Mouse (Mus musculus) intestine, postnatal 0 days (tissue): ENCODE measurements around the gene Eef1akmt4. TPM values are rescaled to one million over a fixed set of nuclear protein-coding genes. Genes with fewer than 3 reads are reported as not detected.

Experiments used
- microRNA counts: library from miRNA; unstranded; fragments of <30 nt; microRNA quantifications from one replicate; lab custom pipeline; 2016
- microRNA-seq: library from miRNA; unstranded; fragments of <30 nt; microRNA quantifications from one replicate; pipeline ENCODE4, GENCODE M21; 2016
- polyA plus RNA-seq: library from polyadenylated mRNA; unstranded; fragments of >200 nt; fragmentation: Nextera tagmentation; extraction: Ambion mirVana; gene quantifications from 2 replicates; pipeline ENCODE4 v1.2.1, GENCODE M21; 2015

Gene Eef1akmt4
- polyA plus RNA-seq, 1 experiment from 2014 or later, result 17.8 TPM

MicroRNAs encoded within 50 kb of the gene (microRNA counts, 519-probe panel; counts per million panel counts)
- 3,349 counts per million, percentile 39 among the panel's probes with 10 or more counts for microRNA mmu-miR-1224 (lab: Ali Mortazavi, UCI)

Small RNA genes lying within 50 kb of the gene (microRNA-seq; reads per million reads assigned to microRNA genes)
- gene Mir1224, result 4.6 reads per million, percentile 11 among the genes with 10 or more reads in this experiment

Other genes starting within 250 kb of the Eef1akmt4 start
- gene Abcc5, start 185.2 kb upstream of the Eef1akmt4 start, polyA plus RNA-seq, result 11.5 and 13.7 TPM in 2 replicates
- 37.2 and 37.8 TPM in 2 replicates for gene Eif2b5, start 112.8 kb upstream of the Eef1akmt4 start, polyA plus RNA-seq
- 11.5 and 13.7 TPM in 2 replicates for gene Dvl3, start 94.6 kb upstream of the Eef1akmt4 start, polyA plus RNA-seq
- gene Ap2m1, start 76.1 kb upstream of the Eef1akmt4 start, polyA plus RNA-seq, result 411 and 423 TPM in 2 replicates
- gene Abcf3, start 63.0 kb upstream of the Eef1akmt4 start, polyA plus RNA-seq, result 47.0 and 64.3 TPM in 2 replicates
- gene Vwa5b2, start 22.1 kb upstream of the Eef1akmt4 start, polyA plus RNA-seq, result 1.7 and 2.0 TPM in 2 replicates
- 0.09 TPM in 1 of 2 replicates, not detected in the other for gene Gm49333, start within 50 bp of the Eef1akmt4 start, polyA plus RNA-seq
- 24.7 and 27.8 TPM in 2 replicates for gene Alg3, start 142 bp downstream of the Eef1akmt4 start, polyA plus RNA-seq
- gene Camk2n2, start 9.7 kb downstream of the Eef1akmt4 start, polyA plus RNA-seq, result 1.0 and 2.0 TPM in 2 replicates
- gene Ece2, start 18.2 kb downstream of the Eef1akmt4 start, polyA plus RNA-seq, result 0.17 and 0.22 TPM in 2 replicates
- 136 and 137 TPM in 2 replicates for gene Psmd2, start 40.1 kb downstream of the Eef1akmt4 start, polyA plus RNA-seq
- 97.8 and 106 TPM in 2 replicates for gene Eif4g1, start 56.7 kb downstream of the Eef1akmt4 start, polyA plus RNA-seq
- gene Fam131a, start 81.6 kb downstream of the Eef1akmt4 start, polyA plus RNA-seq, result 4.7 and 5.0 TPM in 2 replicates
- gene Polr2h, start 106.1 kb downstream of the Eef1akmt4 start, polyA plus RNA-seq, result 52.9 and 54.2 TPM in 2 replicates
- gene Clcn2, start 106.2 kb downstream of the Eef1akmt4 start, polyA plus RNA-seq, result 5.4 and 6.1 TPM in 2 replicates
- gene Chrd, start 121.5 kb downstream of the Eef1akmt4 start, polyA plus RNA-seq, result 2.3 TPM in 2 replicates
- 2.4 and 2.7 TPM in 2 replicates for gene Thpo, start 122.9 kb downstream of the Eef1akmt4 start, polyA plus RNA-seq